Mouse (Mus musculus): Measurements from ENCODE around the gene Ccdc86. TPM values are rescaled to one million over a fixed set of nuclear protein-coding genes. Genes with fewer than 3 reads are reported as not detected.
A peak's percentile ranks its signal among the peaks of the same experiment; 100 is the strongest.

Gene Ccdc86
- polyA plus RNA-seq, 2 experiments from 2014 or later = 7.9 to 11.1 TPM

- no peak for ATAC-seq
Measured at GRCm38 (mm10) chr19:10905728-10906000, 43.4 kb downstream of the Ccdc86 start.

DNA sequence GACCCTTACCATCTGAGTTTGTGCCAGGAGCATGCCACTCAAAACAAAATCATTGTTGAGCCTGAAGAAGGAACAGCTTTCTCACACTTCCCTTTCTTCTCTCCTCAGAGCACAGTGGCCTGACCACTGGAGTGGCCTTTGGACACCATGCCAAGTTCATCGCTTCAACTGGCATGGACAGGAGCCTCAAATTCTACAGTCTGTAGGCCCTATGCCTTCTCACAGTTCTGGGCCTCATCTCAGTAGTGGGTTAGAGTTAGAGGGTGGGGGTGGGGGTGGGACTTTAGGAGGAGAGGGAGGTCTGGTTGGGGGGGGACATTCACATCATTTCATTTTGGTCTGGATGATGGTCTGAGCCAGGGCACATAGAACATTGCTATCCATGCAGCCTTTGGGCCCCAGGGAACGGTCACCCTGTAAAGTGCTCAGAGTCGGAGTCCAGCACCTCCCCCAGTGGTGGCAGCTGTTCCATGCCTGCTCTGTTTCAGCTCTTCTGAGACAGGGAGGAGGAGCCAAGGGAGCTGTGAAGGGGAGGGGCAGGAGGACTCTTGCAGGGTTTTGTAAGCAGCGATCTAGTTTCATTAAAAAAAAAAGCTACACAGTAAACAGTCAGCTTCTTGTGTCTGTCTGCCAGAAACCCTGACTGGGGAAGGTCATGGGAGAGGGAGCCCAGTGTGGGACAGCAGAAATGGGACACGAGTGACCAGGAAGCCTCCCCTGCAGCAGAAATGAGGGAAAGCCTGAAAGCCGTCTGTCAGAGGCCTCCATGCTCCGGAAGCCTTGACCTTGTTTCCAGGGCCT is 43.9 kb downstream of the Ccdc86 start:
- ATAC-seq = no peak

- ATAC-seq = no peak
Measured at GRCm38 (mm10) chr19:10904512-10904911, 44.6 kb downstream of the Ccdc86 start.

GRCm38 (mm10) chr19:10901046-10901445 is 48.0 kb downstream of the Ccdc86 start:
- ATAC-seq = no peak

- no peak for ATAC-seq
Measured at GRCm38 (mm10) chr19:10900315-10900714, 48.8 kb downstream of the Ccdc86 start.

- ATAC-seq = no peak
Measured at GRCm38 (mm10) chr19:10897491-10897890, 51.6 kb downstream of the Ccdc86 start.

DNA sequence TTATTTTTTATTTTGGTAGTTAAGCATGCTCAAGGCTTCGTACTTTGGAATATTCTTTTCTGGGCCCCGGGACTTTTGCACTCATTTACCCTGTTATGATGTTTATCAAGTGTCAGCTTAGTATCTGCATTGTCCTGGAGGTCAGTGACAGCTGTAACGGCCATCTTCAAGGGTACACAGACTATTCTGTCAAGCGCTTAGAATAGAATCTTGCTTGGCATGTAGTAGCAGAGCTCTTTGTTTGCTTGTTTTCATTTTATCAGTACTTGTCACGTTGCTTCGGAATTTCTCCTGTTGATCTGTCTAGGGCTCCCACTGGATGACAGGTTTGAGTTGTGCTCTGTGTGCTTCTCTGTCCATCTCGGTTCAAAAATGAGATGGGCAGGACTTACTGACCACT is 52.2 kb downstream of the Ccdc86 start:
- no peak for ATAC-seq

DNA sequence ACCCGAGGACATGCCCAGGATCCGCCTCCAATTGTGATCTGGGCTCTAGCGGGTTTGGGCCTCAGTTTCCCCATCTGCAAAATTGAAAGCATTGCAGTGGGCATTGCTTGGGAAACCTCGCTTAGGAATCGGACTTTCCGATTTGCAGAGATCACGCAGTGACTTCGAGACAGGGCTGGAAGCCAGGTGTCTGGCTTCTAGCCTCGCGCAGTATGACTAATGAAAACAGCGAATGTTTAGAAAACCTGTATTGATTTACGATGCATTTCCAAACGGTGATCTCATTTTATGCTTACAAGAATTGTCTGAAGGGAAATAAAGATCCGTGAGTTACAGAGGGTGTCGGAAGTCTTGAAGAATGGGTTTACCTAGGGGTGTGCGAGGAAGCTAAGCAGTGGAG is 53.4 kb downstream of the Ccdc86 start:
- ATAC-seq = no peak

- ATAC-seq = peak; percentile 99
Measured at GRCm38 (mm10) chr19:10895016-10895528, 54.0 kb downstream of the Ccdc86 start, which contains the start of gene Prpf19. Gene Prpf19 (plus strand): TSS chr19:10895231.

DNA sequence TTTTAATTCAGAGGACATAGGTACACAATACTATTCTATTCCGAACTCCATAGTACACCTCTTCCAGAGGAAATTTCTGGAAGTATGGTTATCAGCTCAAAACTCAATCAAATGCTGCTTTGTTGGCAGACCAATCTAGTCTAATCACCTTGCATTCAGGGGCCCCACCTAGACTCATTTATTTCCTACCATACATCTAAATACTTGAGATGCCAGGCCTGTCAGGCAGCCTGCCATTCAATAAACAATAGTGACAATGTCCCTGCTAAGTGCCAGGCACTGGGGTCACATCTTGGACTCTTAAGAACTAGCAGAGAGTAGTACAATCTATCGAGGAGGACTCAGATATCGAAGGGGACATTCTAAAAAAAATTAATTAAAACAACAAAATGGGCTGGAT is 56.9 kb downstream of the Ccdc86 start:
- no peak for ATAC-seq

Other genes starting within 250 kb of the Ccdc86 start
- 100 to 1,000 TPM; 406 to 482 TPM for gene Cd5, start 210.3 kb downstream of the Ccdc86 start, polyA plus RNA-seq (2017; shearing (Covaris generic))
- 100 to 1,000 TPM; 365 to 512 TPM for gene Cd6, start 119.2 kb downstream of the Ccdc86 start, polyA plus RNA-seq (2017; shearing (Covaris generic))
- gene Slc15a3, start 109.5 kb downstream of the Ccdc86 start, polyA plus RNA-seq (2017; shearing (Covaris generic)) = 1 to 10 TPM; 3.8 to 6.2 TPM
- under 1 TPM in 1 of 2 experiments, not detected in 1; 0.89 TPM for gene Tmem132a, start 79.3 kb downstream of the Ccdc86 start, polyA plus RNA-seq (2017; shearing (Covaris generic))
- gene Tmem109, start 67.3 kb downstream of the Ccdc86 start, polyA plus RNA-seq (2017; shearing (Covaris generic)) = 10 to 100 TPM; 59.2 to 65.4 TPM
- 10 to 100 TPM; 11.7 to 29.4 TPM for gene Prpf19, start 54.0 kb downstream of the Ccdc86 start, polyA plus RNA-seq (2017; shearing (Covaris generic))
- gene Zp1, start 28.6 kb downstream of the Ccdc86 start, polyA plus RNA-seq (2017; shearing (Covaris generic)) = not detected
- gene Ptgdr2, start 12.1 kb downstream of the Ccdc86 start, polyA plus RNA-seq (2017; shearing (Covaris generic)) = not detected
- not detected for gene Ms4a10, start 25.4 kb upstream of the Ccdc86 start, polyA plus RNA-seq (2017; shearing (Covaris generic))
- under 1 TPM in 1 of 2 experiments, not detected in 1; 0.20 TPM for gene Ms4a15, start 44.0 kb upstream of the Ccdc86 start, polyA plus RNA-seq (2017; shearing (Covaris generic))
- gene Ms4a18, start 68.8 kb upstream of the Ccdc86 start, polyA plus RNA-seq (2017; shearing (Covaris generic)) = not detected
- gene Ms4a8a, start 131.8 kb upstream of the Ccdc86 start, polyA plus RNA-seq (2017; shearing (Covaris generic)) = not detected
- gene 1700017D01Rik, start 181.6 kb upstream of the Ccdc86 start, polyA plus RNA-seq (2017; shearing (Covaris generic)) = not detected
- not detected for gene 1700025F22Rik, start 216.1 kb upstream of the Ccdc86 start, polyA plus RNA-seq (2017; shearing (Covaris generic))
- gene Ms4a13, start 247.5 kb upstream of the Ccdc86 start, polyA plus RNA-seq (2017; shearing (Covaris generic)) = not detected